ENCODE assay signal across 8 mouse cellular contexts in genomic region chr9:34488700-34489315, GRCm38 (mm10). TPM values are rescaled to one million over a fixed set of nuclear protein-coding genes. Genes with fewer than 3 reads are reported as not detected.
DNase-seq lines count a peak whose midpoint lies in the region; ATAC-seq and TF ChIP-seq lines count a peak whose summit lies in the region.

No protein-coding gene starts in this region.

- H3K9me3 ChIP-seq in forebrain, embryonic 10.5 days, result no peaks in the 10 kb centered on the region
- no peaks in the 10 kb centered on the region for H3K9me3 ChIP-seq in heart, embryonic 13.5 days
- no peaks in the 10 kb centered on the region for H3K9me3 ChIP-seq in kidney, postnatal 0 days (replicated peaks; ENCODE audit: low read length)

- H3K27me3 ChIP-seq in spleen, adult 2 months (ENCODE audit: control insufficient read depth, insufficient read depth, low read length), result 0 out of 2 replicates have a peak, but pooled peaks cover 7% of the 10 kb centered on the region
- peaks cover 98% of the 10 kb centered on the region for H3K27me3 ChIP-seq in forebrain, embryonic 10.5 days (ENCODE audit: poor library complexity, severe bottlenecking)
- H3K27me3 ChIP-seq in heart, embryonic 13.5 days (replicated peaks), result peaks cover 98% of the 10 kb centered on the region
- peaks cover 24% of the 10 kb centered on the region for H3K27me3 ChIP-seq in kidney, postnatal 0 days (ENCODE audit: insufficient read depth, low read length)

- no peak for ATAC-seq in heart, embryonic 13.5 days (ENCODE audit: extremely low read depth, insufficient number of reproducible peaks, low FRiP score, low TSS enrichment)
- ATAC-seq in kidney, postnatal 0 days (replicated peaks; ENCODE audit: low FRiP score, low read depth), result 0 out of 2 replicates have a peak, but pooled peaks have one; percentile 37

- 3% methylated on average over 53 of the region's 53 CpGs for WGBS in spleen, adult 2 months
- under 1% methylated on average over 53 of the region's 53 CpGs for WGBS in forebrain, embryonic 10.5 days
- WGBS in heart, embryonic 13.5 days, result under 1% methylated on average over 53 of the region's 53 CpGs
- WGBS in kidney, postnatal 0 days, result under 1% methylated on average over 52 of the region's 53 CpGs

- H3K9ac ChIP-seq in heart, embryonic 13.5 days, result peak overlapping the region; percentile 79
- peak overlapping the region; percentile 31 for H3K9ac ChIP-seq in kidney, postnatal 0 days (ENCODE audit: low read depth, low read length)

- no peak for TF ChIP-seq CTCF in spleen, adult 2 months (IDR thresholded peaks at IDR 0.05; ENCODE audit: extremely low read depth, insufficient read depth, insufficient read length, insufficient replicate concordance)
- TF ChIP-seq CTCF in kidney, postnatal 0 days (IDR thresholded peaks at IDR 0.05; ENCODE audit: low read depth), result no peak

- no peak for TF ChIP-seq POLR2A in spleen, adult 2 months (IDR thresholded peaks at IDR 0.05; ENCODE audit: low read depth, low read length)

- H3K36me3 ChIP-seq in spleen, adult 2 months (ENCODE audit: control insufficient read depth, insufficient read depth, low read length), result no peaks in the 10 kb centered on the region
- H3K36me3 ChIP-seq in forebrain, embryonic 10.5 days (replicated peaks), result no peaks in the 10 kb centered on the region
- H3K36me3 ChIP-seq in heart, embryonic 13.5 days, result no peaks in the 10 kb centered on the region
- H3K36me3 ChIP-seq in kidney, postnatal 0 days (ENCODE audit: insufficient read depth, low read length), result no peaks in the 10 kb centered on the region

- no peaks in the 10 kb centered on the region for H3K4me1 ChIP-seq in spleen, adult 2 months (ENCODE audit: control insufficient read depth, insufficient read depth, insufficient read length)
- H3K4me1 ChIP-seq in forebrain, embryonic 10.5 days, result peaks cover 40% of the 10 kb centered on the region
- peaks cover 17% of the 10 kb centered on the region for H3K4me1 ChIP-seq in heart, embryonic 13.5 days
- peaks cover 3% of the 10 kb centered on the region; the same call in 1 of the 2 replicates for H3K4me1 ChIP-seq in kidney, postnatal 0 days (replicated peaks; ENCODE audit: insufficient read depth, low read length)

- no peak overlapping the region for H3K27ac ChIP-seq in spleen, adult 2 months (ENCODE audit: insufficient read depth, low read length)
- H3K27ac ChIP-seq in forebrain, embryonic 10.5 days, result peak overlapping the region; percentile 70
- H3K27ac ChIP-seq in heart, embryonic 13.5 days (replicated peaks), result no peak overlapping the region
- H3K27ac ChIP-seq in kidney, postnatal 0 days, result no peak overlapping the region

- DNase-seq in spleen, adult 2 months (ENCODE audit: low read depth in 1 of 2, low spot score in 2 of 2), result no peak
- no peak for DNase-seq in spleen, postnatal 14 days (ENCODE audit: low spot score in 2 of 2)
- DNase-seq in forebrain, embryonic 10.5 days (ENCODE audit: extremely low spot score, low spot score), result peak; percentile 78
- peak; percentile 74 for DNase-seq in kidney, postnatal 0 days (ENCODE audit: low spot score)
- peak; percentile 12 for DNase-seq in liver
- DNase-seq in neural tube, embryonic 10.5 days (ENCODE audit: extremely low spot score, low spot score), result peak; percentile 79
- DNase-seq in urinary bladder, postnatal 14 days (ENCODE audit: low spot score), result peak; percentile 22

- H3K4me3 ChIP-seq in spleen, adult 2 months (ENCODE audit: extremely low read depth, insufficient read depth, insufficient read length), result peak overlapping the region; percentile 13; the same call in 1 of the 2 replicates
- H3K4me3 ChIP-seq in forebrain, embryonic 10.5 days, result peak overlapping the region; percentile 66
- peak overlapping the region; percentile 71 for H3K4me3 ChIP-seq in heart, embryonic 13.5 days
- H3K4me3 ChIP-seq in kidney, postnatal 0 days (replicated peaks; ENCODE audit: low read depth, low read length), result peak overlapping the region; percentile 59

- H3K4me2 ChIP-seq in heart, embryonic 13.5 days, result peak overlapping the region; percentile 94
- peak overlapping the region; percentile 97 for H3K4me2 ChIP-seq in kidney, postnatal 0 days (ENCODE audit: low read length)

RNA-seq across cellular contexts. Expression of gene Kirrel3, which starts 3.1 kb away (rescaled TPM):
- polyA plus RNA-seq in spleen, adult 2 months (2012; rRNA removed), result 0.09 and 0.23 TPM in 2 replicates
- polyA plus RNA-seq in forebrain, embryonic 10.5 days (2016; fragmentation: Nextera tagmentation; extraction: Ambion mirVana), result 2.5 and 3.0 TPM in 2 replicates
- polyA plus RNA-seq in heart, embryonic 13.5 days (2015; fragmentation: Nextera tagmentation; extraction: Ambion mirVana), result 1.0 and 1.2 TPM in 2 replicates
- 0.82 and 1.3 TPM in 2 replicates for polyA plus RNA-seq in kidney, postnatal 0 days (2015; fragmentation: Nextera tagmentation; extraction: Ambion mirVana)

Comparison
In these comparisons a context has a peak if more than half of its experiments do, and no peak if none do; other contexts are left out.
1. DNase-seq: peak in forebrain, embryonic 10.5 days (single experiment), kidney, postnatal 0 days (single experiment), liver (single experiment), neural tube, embryonic 10.5 days (single experiment) and urinary bladder, postnatal 14 days (single experiment); none in spleen, adult 2 months (0 of 2) and spleen, postnatal 14 days (0 of 2).
2. H3K4me3 ChIP-seq: peak in every context shown above with its lines; median percentile 71 in heart, embryonic 13.5 days; 66 in forebrain, embryonic 10.5 days; 59 in kidney, postnatal 0 days; 13 in spleen, adult 2 months.